Mouse (Mus musculus): ENCODE measurements at regions not wholly inside any gene's neighbourhood (a gene's known extent, or its start where the extent isn't known, plus 50 kb on each side); places are given as distances from the start of the nearest gene placed in this dataset.

DNA sequence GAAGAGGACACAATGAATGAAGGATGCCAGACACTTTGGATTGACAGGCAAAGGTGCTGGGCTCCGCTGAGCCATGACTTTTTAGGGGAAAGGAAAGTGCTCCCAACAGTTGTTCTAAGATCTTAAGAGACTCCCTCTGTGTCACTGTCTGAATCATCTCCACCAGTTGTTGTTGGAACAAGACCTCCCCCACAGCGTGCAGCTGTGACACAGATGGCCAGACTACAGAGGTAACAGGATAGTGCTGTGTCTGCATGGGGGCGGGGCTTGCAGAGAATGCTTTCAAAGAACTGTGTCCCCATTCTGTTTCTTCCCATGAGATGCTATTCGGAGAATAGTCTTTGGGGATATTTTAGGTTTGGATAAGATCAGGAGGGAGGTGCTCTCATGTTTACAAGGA is 61.7 kb upstream of the Dpyd start:
- no peak for DNase-seq

DNA sequence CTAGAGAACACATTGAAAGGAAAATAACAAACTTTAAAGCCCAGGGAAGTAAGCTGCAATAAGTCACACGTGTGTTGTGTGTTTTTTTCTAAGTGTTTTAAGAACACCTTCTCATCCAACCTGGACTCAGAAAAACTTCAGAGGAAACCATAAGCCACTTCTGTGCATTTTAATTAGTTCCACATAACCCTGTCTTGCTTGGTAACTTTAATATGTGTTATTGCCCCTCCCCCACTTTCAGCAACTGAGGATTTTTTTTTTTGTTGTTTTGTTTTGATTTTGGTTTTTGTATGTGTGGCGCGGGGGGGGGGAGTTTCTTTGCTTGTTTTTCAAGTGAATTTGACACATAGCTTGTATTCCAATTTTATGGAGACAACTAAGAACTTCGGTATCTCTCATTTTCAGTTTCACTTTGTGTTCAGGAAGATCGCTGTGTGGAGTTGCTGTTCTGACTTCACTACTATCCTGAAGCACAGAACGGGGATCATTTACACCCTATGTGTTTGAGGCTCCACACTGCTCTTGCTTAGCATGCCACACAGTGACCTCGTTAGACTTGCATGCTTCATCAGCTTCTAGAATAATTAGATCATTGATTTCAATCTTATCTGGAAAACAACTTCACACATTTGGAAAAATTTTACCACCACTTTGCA is 54.2 kb upstream of the Dpyd start:
- no peak for DNase-seq

DNA sequence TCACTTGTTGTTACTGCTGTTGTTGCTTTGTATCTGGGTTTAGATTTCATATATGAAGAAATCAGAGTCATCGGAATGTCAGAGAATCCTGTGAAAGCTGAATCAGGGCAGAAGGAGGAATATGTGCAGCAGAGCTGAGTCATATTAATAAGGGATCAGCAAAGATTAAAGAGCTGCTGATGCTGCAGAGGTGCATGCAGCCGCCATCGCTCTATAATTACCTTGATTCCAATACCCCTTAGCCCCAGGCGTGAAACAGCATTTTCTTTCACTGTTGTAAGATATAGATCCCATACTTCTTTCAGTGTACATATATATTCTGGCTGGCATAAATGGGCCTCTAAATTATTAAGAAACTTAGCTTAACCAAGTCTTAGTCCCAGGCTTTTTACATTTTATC is 51.1 kb upstream of the Dpyd start:
- no peak for DNase-seq

DNA sequence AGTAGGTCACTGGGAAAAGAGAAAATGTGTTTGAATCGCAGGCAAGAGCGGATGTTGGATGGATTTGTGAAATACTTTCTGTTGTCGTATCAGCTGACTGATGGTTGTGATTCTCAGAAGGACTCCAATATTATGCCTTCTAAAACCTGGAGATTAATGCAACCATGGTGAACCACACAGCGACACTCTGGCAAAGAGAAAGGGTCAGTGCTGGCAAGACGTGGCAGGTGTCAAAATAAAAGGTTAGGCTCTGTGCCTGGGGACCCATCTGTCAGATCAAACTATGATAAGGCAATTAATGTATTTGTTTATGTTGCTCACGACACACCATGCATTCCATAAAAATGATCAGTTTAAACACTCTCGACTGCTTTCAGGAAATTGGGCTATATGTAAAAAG is 50.0 kb upstream of the Dpyd start:
- peak; percentile 1 for DNase-seq

Measured in cerebellum, adult 9-10 months (tissue).